Mouse (Mus musculus) fibroblast of lung, adult 2 months (primary cell): ENCODE measurements around the gene Pla2r1.
A peak's percentile ranks its signal among the peaks of the same experiment; 100 is the strongest.

ENCODE experiments used
- DNase-seq: peaks from one replicate; pipeline ENCODE4 v3.0.0-alpha.2; 2011; ENCODE audit warnings: low read depth

The Pla2r1 gene

GRCm38 (mm10) chr2:60500583-60501116, 52.5 kb downstream of the Pla2r1 start:
- DNase-seq: no peak

GRCm38 (mm10) chr2:60479906-60480305, 73.2 kb downstream of the Pla2r1 start:
- DNase-seq: no peak

- DNase-seq: no peak
These were observed 74.3 kb downstream of the Pla2r1 start for GRCm38 (mm10) chr2:60478778-60479177.

- DNase-seq: no peak
These were observed 84.0 kb downstream of the Pla2r1 start for GRCm38 (mm10) chr2:60468901-60469770.

- DNase-seq: no peak
These were observed 100.7 kb downstream of the Pla2r1 start for GRCm38 (mm10) chr2:60452376-60452775.

GRCm38 (mm10) chr2:60451119-60451773, 101.9 kb downstream of the Pla2r1 start:
- DNase-seq: no peak

- peak; percentile 29 for DNase-seq
These were observed 103.4 kb downstream of the Pla2r1 start for GRCm38 (mm10) chr2:60449732-60450131.

GRCm38 (mm10) chr2:60444711-60445509, 108.2 kb downstream of the Pla2r1 start:
- DNase-seq: peak; percentile 42

GRCm38 (mm10) chr2:60443279-60443678, 109.8 kb downstream of the Pla2r1 start:
- DNase-seq: no peak

- no peak for DNase-seq
These were observed 111.2 kb downstream of the Pla2r1 start for GRCm38 (mm10) chr2:60441875-60442274.

- DNase-seq: no peak
These were observed 116.3 kb downstream of the Pla2r1 start for GRCm38 (mm10) chr2:60436802-60437201.

GRCm38 (mm10) chr2:60430315-60431021, 122.6 kb downstream of the Pla2r1 start:
- DNase-seq: no peak

GRCm38 (mm10) chr2:60418075-60418474, 135.0 kb downstream of the Pla2r1 start:
- peak; percentile 27 for DNase-seq

GRCm38 (mm10) chr2:60414334-60414733, 138.8 kb downstream of the Pla2r1 start:
- no peak for DNase-seq

GRCm38 (mm10) chr2:60413006-60413650, 140.0 kb downstream of the Pla2r1 start:
- no peak for DNase-seq

- DNase-seq: no peak
These were observed 141.9 kb downstream of the Pla2r1 start for GRCm38 (mm10) chr2:60411181-60411580.

- no peak for DNase-seq
These were observed 142.9 kb downstream of the Pla2r1 start for GRCm38 (mm10) chr2:60409989-60410763.

- no peak for DNase-seq
These were observed 143.9 kb downstream of the Pla2r1 start for GRCm38 (mm10) chr2:60409194-60409593.

- no peak for DNase-seq
These were observed 145.7 kb downstream of the Pla2r1 start for GRCm38 (mm10) chr2:60407387-60407786.

- no peak for DNase-seq
These were observed 147.7 kb downstream of the Pla2r1 start for GRCm38 (mm10) chr2:60405431-60405830.
